Mouse (Mus musculus) limb, embryonic 12.5 days (tissue): ENCODE data around the gene Kif13a. TPM values are rescaled to one million over a fixed set of nuclear protein-coding genes. Genes with fewer than 3 reads are reported as not detected.

Experiments
- ATAC-seq: fragments of 200-750 bp; cut with Nextera tagmentation; 2 replicates; pipeline ENCODE4 v1.8.0; 2017; ENCODE audit warnings: low read depth, moderate TSS enrichment; ENCODE audit not compliant: insufficient number of reproducible peaks, insufficient read depth, low FRiP score, low TSS enrichment
- H3K27ac ChIP-seq: fragments of 300-500 bp; sonication (generic); 2 replicates; pipeline ENCODE4 v1.5.1; 2016; ENCODE audit warnings: mild to moderate bottlenecking, moderate library complexity
- H3K27me3 ChIP-seq: fragments of 300-500 bp; sonication (generic); 2 replicates; pipeline ENCODE4 v1.6.1; 2016; ENCODE audit warnings: mild to moderate bottlenecking, moderate library complexity
- H3K36me3 ChIP-seq: fragments of 300-500 bp; sonication (generic); 2 replicates; pipeline ENCODE4 v1.6.1; 2016; ENCODE audit warnings: mild to moderate bottlenecking, moderate library complexity
- H3K4me1 ChIP-seq: fragments of 300-500 bp; sonication (generic); replicated peaks from 2 replicates; pipeline ENCODE4 v1.6.1; 2016
- H3K4me2 ChIP-seq: fragments of 300-500 bp; sonication (generic); 2 replicates; pipeline ENCODE4 v1.6.1; 2016; ENCODE audit warnings: mild to moderate bottlenecking, moderate library complexity
- H3K4me3 ChIP-seq: fragments of 300-500 bp; sonication (generic); replicated peaks from 2 replicates; pipeline ENCODE4 v1.5.1; 2016; ENCODE audit warnings: mild to moderate bottlenecking
- H3K9ac ChIP-seq: fragments of 300-500 bp; sonication (generic); replicated peaks from 2 replicates; pipeline ENCODE4 v1.6.1; 2016; ENCODE audit warnings: mild to moderate bottlenecking, moderate library complexity
- H3K9me3 ChIP-seq: fragments of 300-500 bp; sonication (generic); 2 replicates; pipeline ENCODE4 v1.6.1; 2016; ENCODE audit warnings: mild to moderate bottlenecking, moderate library complexity
- WGBS: fragments of 180-500 bp; shearing (Covaris S2); methylation state at CpG from one replicate; pipeline ENCODE4 v1.1.7; 2016; 5-methylcytosine and 5-hydroxymethylcytosine counted together
- polyA plus RNA-seq: library from polyadenylated mRNA; unstranded; fragments of >200 nt; fragmentation: Nextera tagmentation; extraction: Ambion mirVana; gene quantifications from 2 replicates; pipeline ENCODE4 v1.2.1, GENCODE M21; 2016

The Kif13a gene
- polyA plus RNA-seq, 1 experiment from 2014 or later = 23.3 TPM

- H3K27ac ChIP-seq = no peak overlapping the region
- no peak overlapping the region for H3K4me3 ChIP-seq
- H3K4me2 ChIP-seq = no peak overlapping the region
- no peaks in the 10 kb centered on the region for H3K9me3 ChIP-seq
- peaks cover 23% of the 10 kb centered on the region for H3K4me1 ChIP-seq
- 71% methylated on average over 2 of the region's 2 CpGs for WGBS
- no peaks in the 10 kb centered on the region for H3K36me3 ChIP-seq
- no peak overlapping the region for H3K9ac ChIP-seq
- ATAC-seq = no peak
- no peaks in the 10 kb centered on the region for H3K27me3 ChIP-seq
Measured at GRCm38 (mm10) chr13:46919797-46920196, 9.9 kb downstream of the Kif13a start.

GRCm38 (mm10) chr13:46918509-46918908 lies 11.2 kb downstream of the Kif13a start:
- H3K36me3 ChIP-seq = no peaks in the 10 kb centered on the region
- 53% methylated on average over 5 of the region's 5 CpGs for WGBS
- H3K4me3 ChIP-seq = no peak overlapping the region
- no peak overlapping the region for H3K9ac ChIP-seq
- H3K27ac ChIP-seq = peak overlapping the region; percentile 64
- no peaks in the 10 kb centered on the region for H3K27me3 ChIP-seq
- ATAC-seq = no peak
- H3K4me1 ChIP-seq = peaks cover 23% of the 10 kb centered on the region
- H3K9me3 ChIP-seq = no peaks in the 10 kb centered on the region
- H3K4me2 ChIP-seq = no peak overlapping the region

- Histone ChIP-seq H3K9ac (no peak overlapping the region), H3K27me3 (no peaks in the 10 kb centered on the region), H3K4me1 (peaks cover 25% of the 10 kb centered on the region), H3K36me3 (no peaks in the 10 kb centered on the region), H3K9me3 (no peaks in the 10 kb centered on the region), H3K4me2 (no peak overlapping the region), H3K27ac (no peak overlapping the region), H3K4me3 (no peak overlapping the region)
- 79% methylated on average over 6 of the region's 6 CpGs for WGBS
- ATAC-seq = no peak
Measured at GRCm38 (mm10) chr13:46911960-46912359, 17.7 kb downstream of the Kif13a start.

GRCm38 (mm10) chr13:46911018-46911419 lies 18.6 kb downstream of the Kif13a start:
- no peak for ATAC-seq
- Histone ChIP-seq H3K9me3 (no peaks in the 10 kb centered on the region), H3K4me1 (peaks cover 25% of the 10 kb centered on the region), H3K4me2 (no peak overlapping the region), H3K4me3 (no peak overlapping the region), H3K9ac (no peak overlapping the region), H3K27ac (peak overlapping the region; percentile 14; the same call in 1 of the 2 replicates), H3K27me3 (no peaks in the 10 kb centered on the region), H3K36me3 (no peaks in the 10 kb centered on the region)
- 56% methylated on average over 11 of the region's 11 CpGs for WGBS

DNA sequence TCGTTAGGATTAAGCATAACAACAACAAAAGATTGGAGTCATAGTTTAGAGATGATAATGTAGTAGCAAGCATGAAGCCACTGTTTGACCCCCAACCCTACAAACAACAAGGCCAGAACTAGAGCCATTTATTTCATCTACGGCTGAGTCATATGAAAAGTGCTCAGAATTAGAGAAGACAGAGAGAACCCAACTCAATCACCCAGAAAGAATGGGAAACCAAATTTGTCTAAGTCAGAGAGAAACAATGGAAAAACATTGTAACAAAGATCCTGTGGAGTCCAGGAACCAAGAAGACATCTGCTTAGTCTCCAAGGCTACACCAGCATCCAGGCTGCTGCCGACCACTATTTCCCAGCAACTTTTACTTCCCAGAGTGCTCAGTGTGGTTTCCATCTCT lies 19.7 kb downstream of the Kif13a start:
- Histone ChIP-seq H3K9me3 (no peaks in the 10 kb centered on the region), H3K4me2 (no peak overlapping the region), H3K4me3 (no peak overlapping the region), H3K9ac (no peak overlapping the region), H3K4me1 (peaks cover 25% of the 10 kb centered on the region), H3K36me3 (no peaks in the 10 kb centered on the region), H3K27ac (no peak overlapping the region), H3K27me3 (no peaks in the 10 kb centered on the region)
- 84% methylated on average over 3 of the region's 3 CpGs for WGBS
- ATAC-seq = no peak

DNA sequence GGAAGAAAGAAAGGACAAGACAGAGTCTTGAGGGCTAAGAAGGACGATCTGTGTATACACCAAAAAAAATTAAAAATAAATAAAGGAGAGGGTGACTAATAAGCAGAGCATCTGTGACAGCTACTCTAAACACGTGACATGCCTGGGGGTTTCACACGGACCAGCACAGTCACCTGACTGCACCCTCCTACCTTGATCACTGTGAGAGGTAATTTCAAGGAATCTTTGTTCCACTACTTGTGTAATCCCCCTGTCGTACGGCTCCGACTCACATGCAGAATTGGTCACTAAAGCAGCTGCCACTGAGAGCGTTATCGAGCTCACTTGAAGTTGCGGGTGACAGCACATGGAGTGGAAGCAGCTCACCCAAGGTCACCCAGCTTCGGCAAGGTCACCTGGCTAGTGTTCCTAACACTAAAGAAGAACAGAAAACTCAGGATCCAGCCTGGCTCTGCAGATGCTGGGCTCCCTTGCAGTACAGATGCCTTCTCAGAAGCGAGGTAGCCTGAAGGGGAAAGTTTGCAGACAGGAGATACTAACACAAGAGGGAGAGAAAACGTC lies 20.6 kb downstream of the Kif13a start:
- ATAC-seq = no peak

GRCm38 (mm10) chr13:46908387-46908786 lies 21.3 kb downstream of the Kif13a start:
- H3K9ac ChIP-seq = no peak overlapping the region
- H3K27ac ChIP-seq = no peak overlapping the region
- ATAC-seq = no peak
- H3K9me3 ChIP-seq = no peaks in the 10 kb centered on the region
- peaks cover 25% of the 10 kb centered on the region for H3K4me1 ChIP-seq
- 0 out of 2 replicates have a peak, but pooled peaks cover under 1% of the 10 kb centered on the region for H3K36me3 ChIP-seq
- WGBS = 84% methylated on average over 2 of the region's 2 CpGs
- H3K4me2 ChIP-seq = no peak overlapping the region
- H3K4me3 ChIP-seq = no peak overlapping the region
- no peaks in the 10 kb centered on the region for H3K27me3 ChIP-seq

More for the DNA sequence above, 20.6 kb downstream of the Kif13a start:
- WGBS = 69% methylated on average over 12 of the region's 12 CpGs
- Histone ChIP-seq H3K4me1 (peaks cover 25% of the 10 kb centered on the region), H3K4me3 (no peak overlapping the region), H3K4me2 (no peak overlapping the region), H3K27ac (no peak overlapping the region), H3K9ac (no peak overlapping the region), H3K36me3 (no peaks in the 10 kb centered on the region), H3K9me3 (no peaks in the 10 kb centered on the region), H3K27me3 (no peaks in the 10 kb centered on the region)

- no peak for ATAC-seq
- Histone ChIP-seq H3K9me3 (peaks cover 2% of the 10 kb centered on the region; the same call in 1 of the 2 replicates), H3K27ac (no peak overlapping the region), H3K27me3 (no peaks in the 10 kb centered on the region), H3K4me1 (peaks cover 25% of the 10 kb centered on the region), H3K36me3 (peaks cover 6% of the 10 kb centered on the region; the same call in 1 of the 2 replicates), H3K9ac (no peak overlapping the region), H3K4me3 (no peak overlapping the region), H3K4me2 (no peak overlapping the region)
- WGBS = 82% methylated on average over 10 of the region's 10 CpGs
Measured at GRCm38 (mm10) chr13:46907861-46908260, 21.8 kb downstream of the Kif13a start.

DNA sequence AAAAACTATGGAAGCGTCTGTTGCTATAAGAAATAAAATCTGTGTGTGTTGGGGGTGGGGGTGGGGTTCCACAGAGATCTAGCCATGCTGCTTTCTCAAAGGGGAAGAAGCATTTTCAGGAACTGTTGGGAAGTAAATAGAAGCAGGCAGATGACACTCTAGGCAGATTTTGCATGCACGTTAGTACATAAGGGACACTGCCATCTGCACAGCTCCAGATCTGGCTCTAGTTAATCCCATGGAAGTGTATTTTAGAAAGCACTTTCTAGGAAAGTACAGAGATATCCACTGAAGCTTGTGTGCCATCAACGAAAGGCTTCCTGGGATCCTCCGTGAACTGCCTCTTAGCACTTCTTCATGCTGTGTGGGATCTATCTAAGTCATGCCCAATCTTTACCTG lies 22.6 kb downstream of the Kif13a start:
- WGBS = 94% methylated on average over 4 of the region's 4 CpGs
- Histone ChIP-seq H3K36me3 (peaks cover 6% of the 10 kb centered on the region; the same call in 1 of the 2 replicates), H3K4me2 (no peak overlapping the region), H3K27me3 (no peaks in the 10 kb centered on the region), H3K9me3 (peaks cover 8% of the 10 kb centered on the region; the same call in 1 of the 2 replicates), H3K4me1 (peaks cover 25% of the 10 kb centered on the region), H3K4me3 (no peak overlapping the region), H3K27ac (no peak overlapping the region), H3K9ac (no peak overlapping the region)
- no peak for ATAC-seq

GRCm38 (mm10) chr13:46905971-46906370 lies 23.7 kb downstream of the Kif13a start:
- Histone ChIP-seq H3K9ac (no peak overlapping the region), H3K27me3 (no peaks in the 10 kb centered on the region), H3K4me3 (no peak overlapping the region), H3K36me3 (peaks cover 8% of the 10 kb centered on the region), H3K4me2 (no peak overlapping the region), H3K4me1 (peaks cover 20% of the 10 kb centered on the region), H3K9me3 (peaks cover 8% of the 10 kb centered on the region; the same call in 1 of the 2 replicates), H3K27ac (no peak overlapping the region)
- no peak for ATAC-seq
- WGBS = 92% methylated on average over 5 of the region's 5 CpGs

GRCm38 (mm10) chr13:46904982-46905621 lies 24.6 kb downstream of the Kif13a start:
- Histone ChIP-seq H3K4me3 (no peak overlapping the region), H3K9me3 (peaks cover 8% of the 10 kb centered on the region; the same call in 1 of the 2 replicates), H3K36me3 (peaks cover 12% of the 10 kb centered on the region), H3K27me3 (no peaks in the 10 kb centered on the region), H3K4me2 (no peak overlapping the region), H3K27ac (no peak overlapping the region), H3K9ac (no peak overlapping the region), H3K4me1 (peaks cover 11% of the 10 kb centered on the region)
- WGBS = 90% methylated on average over 14 of the region's 14 CpGs
- no peak for ATAC-seq
